Mouse (Mus musculus) hindbrain, embryonic 16.5 days (tissue): Measurements from ENCODE around the gene Car7. TPM values are rescaled to one million over a fixed set of nuclear protein-coding genes. Genes with fewer than 3 reads are reported as not detected.

Source experiments
- ATAC-seq: fragments of 200-750 bp; cut with Nextera tagmentation; 2 replicates; pipeline ENCODE4 v1.8.0; 2017; ENCODE audit warnings: moderate TSS enrichment, moderate library complexity
- H3K27ac ChIP-seq: fragments of 300-500 bp; sonication (generic); 2 replicates; pipeline ENCODE4 v1.5.1; 2014; ENCODE audit warnings: low read depth, mild to moderate bottlenecking, control low read depth, low read length, moderate library complexity
- H3K27me3 ChIP-seq: fragments of 300-500 bp; sonication (generic); replicated peaks from 2 replicates; pipeline ENCODE4 v1.6.1; 2014; ENCODE audit warnings: low read length; ENCODE audit not compliant: control insufficient read depth, insufficient read depth
- H3K36me3 ChIP-seq: fragments of 300-500 bp; sonication (generic); 2 replicates; pipeline ENCODE4 v1.6.1; 2014; ENCODE audit warnings: mild to moderate bottlenecking, low read length, moderate library complexity, mixed read lengths; ENCODE audit not compliant: control insufficient read depth, insufficient read depth
- H3K4me1 ChIP-seq: fragments of 300-500 bp; sonication (generic); 2 replicates; pipeline ENCODE4 v1.6.1; 2014; ENCODE audit warnings: low read depth, low read length; ENCODE audit not compliant: control insufficient read depth, insufficient read depth
- H3K4me2 ChIP-seq: fragments of 300-500 bp; sonication (generic); 2 replicates; pipeline ENCODE4 v1.6.1; 2014; ENCODE audit warnings: mild to moderate bottlenecking, low read length, control low read depth, moderate library complexity
- H3K4me3 ChIP-seq: fragments of 300-500 bp; sonication (generic); 2 replicates; pipeline ENCODE4 v1.5.1; 2014; ENCODE audit warnings: mild to moderate bottlenecking, low read length, control low read depth, moderate library complexity
- H3K9ac ChIP-seq: fragments of 300-500 bp; sonication (generic); 2 replicates; pipeline ENCODE4 v1.6.1; 2014; ENCODE audit warnings: low read depth, mild to moderate bottlenecking, control low read depth, low read length, moderate library complexity
- H3K9me3 ChIP-seq: fragments of 300-500 bp; sonication (generic); 2 replicates; pipeline ENCODE4 v1.6.1; 2014; ENCODE audit warnings: mild to moderate bottlenecking, low read length, moderate library complexity; ENCODE audit not compliant: control insufficient read depth
- WGBS: fragments of 180-500 bp; shearing (Covaris S2); extraction: QIAGEN DNeasy Blood & Tissue Kit; methylation state at CpG from one replicate; pipeline ENCODE4 v1.1.7; 2014; 5-methylcytosine and 5-hydroxymethylcytosine counted together
- polyA plus RNA-seq: library from polyadenylated mRNA; unstranded; fragments of >200 nt; fragmentation: Nextera tagmentation; extraction: Ambion mirVana; gene quantifications from 2 replicates; pipeline ENCODE4 v1.2.1, GENCODE M21; 2015

Gene Car7
- polyA plus RNA-seq, 1 experiment from 2014 or later: 4.9 TPM

- Histone ChIP-seq H3K9me3 (no peaks in the 10 kb centered on the region), H3K4me3 (no peak overlapping the region), H3K4me1 (peaks cover 4% of the 10 kb centered on the region), H3K36me3 (peaks cover 10% of the 10 kb centered on the region), H3K9ac (no peak overlapping the region), H3K4me2 (no peak overlapping the region), H3K27ac (no peak overlapping the region), H3K27me3 (no peaks in the 10 kb centered on the region; the same call in 1 of the 2 replicates)
- no peak for ATAC-seq
- 65% methylated on average over 6 of the region's 6 CpGs for WGBS
Measured at GRCm38 (mm10) chr8:104598496-104598895, 64.0 kb downstream of the Car7 start.

Other genes with a start within 250 kb of the Car7 start
- not detected in 2 replicates for gene Cmtm2a, start 241.5 kb upstream of the Car7 start, polyA plus RNA-seq
- gene Gm45711, start 224.6 kb upstream of the Car7 start, polyA plus RNA-seq: not detected in 2 replicates
- gene Cmtm1, start 224.5 kb upstream of the Car7 start, polyA plus RNA-seq: not detected in 2 replicates
- gene Gm11020, start 213.1 kb upstream of the Car7 start, polyA plus RNA-seq: not detected in 2 replicates
- not detected in 2 replicates for gene Cmtm2b, start 212.5 kb upstream of the Car7 start, polyA plus RNA-seq
- 44.2 and 47.2 TPM in 2 replicates for gene Cmtm3, start 195.3 kb upstream of the Car7 start, polyA plus RNA-seq
- gene Cmtm4, start 138.9 kb upstream of the Car7 start, polyA plus RNA-seq: 3.0 TPM in 2 replicates
- gene Dync1li2, start 91.6 kb upstream of the Car7 start, polyA plus RNA-seq: 97.9 and 112 TPM in 2 replicates
- gene Terb1, start 24.8 kb upstream of the Car7 start, polyA plus RNA-seq: 0.70 and 0.90 TPM in 2 replicates
- gene Nae1, start 52 bp upstream of the Car7 start, polyA plus RNA-seq: 104 and 108 TPM in 2 replicates
- 20.1 and 20.5 TPM in 2 replicates for gene Pdp2, start 56.8 kb downstream of the Car7 start, polyA plus RNA-seq
- 0.21 TPM in 1 of 2 replicates, not detected in the other for gene Cdh16, start 89.7 kb downstream of the Car7 start, polyA plus RNA-seq
- gene Rrad, start 96.6 kb downstream of the Car7 start, polyA plus RNA-seq: 3.0 and 4.8 TPM in 2 replicates
- 124 and 136 TPM in 2 replicates for gene Ciao2b, start 107.3 kb downstream of the Car7 start, polyA plus RNA-seq
- gene Ces2a, start 199.3 kb downstream of the Car7 start, polyA plus RNA-seq: not detected in 2 replicates